Mouse (Mus musculus): ENCODE measurements around the gene Olfr1196. TPM values are rescaled to one million over a fixed set of nuclear protein-coding genes. Genes with fewer than 3 reads are reported as not detected.

The Olfr1196 gene
- total RNA-seq, 1 experiment = 0.09 TPM

DNA sequence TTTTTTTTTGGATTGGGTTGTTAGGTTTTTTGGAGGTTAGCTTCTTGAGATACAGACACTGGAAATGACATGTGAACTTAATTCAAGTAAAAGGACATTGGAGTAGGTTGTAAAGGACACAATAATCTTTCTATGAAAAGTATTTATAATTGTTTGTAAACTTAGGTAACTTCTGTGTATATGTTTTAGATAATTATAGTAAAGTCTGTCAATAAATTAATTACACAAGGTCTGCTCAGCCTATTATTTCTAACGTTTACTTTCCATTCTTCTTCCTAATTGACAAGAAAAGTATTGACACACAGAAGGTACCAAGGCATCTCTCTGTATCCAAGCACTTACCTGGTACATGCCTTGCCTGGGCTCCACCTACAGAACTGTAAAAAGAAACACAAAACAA is 56.2 kb downstream of the Olfr1196 start, which contains the start of gene Olfr1192-ps1:
TSS of gene Olfr1192-ps1 (plus strand) at position 301 of the 400 bp plus-strand sequence.
- Histone ChIP-seq H3K27ac (ENCODE audit: insufficient read depth, low read depth, low read length, poor library complexity, severe bottlenecking) (no peak within 1 kb of the TSS), H3K36me3 (ENCODE audit: control insufficient read depth, insufficient read depth, low read length, poor library complexity, severe bottlenecking) (no peaks in the 10 kb centered on the region), H3K9me3 (ENCODE audit: control insufficient read depth, insufficient read depth, low read depth, low read length) (no peaks in the 10 kb centered on the region), H3K4me1 (ENCODE audit: control insufficient read depth in 2 of 2, insufficient read depth in 2 of 2, low read length in 2 of 2, poor library complexity in 1 of 2) (no peaks in the 10 kb centered on the region), H3K9ac (ENCODE audit: insufficient read depth, low read depth, low read length, poor library complexity, severe bottlenecking) (no peak within 1 kb of the TSS), H3K4me3 (ENCODE audit: insufficient read depth in 1 of 2, low read depth in 1 of 2, low read length in 2 of 2, poor library complexity in 1 of 2, severe bottlenecking in 1 of 2) (no peak within 1 kb of the TSS)
- TF ChIP-seq HCFC1 (IDR thresholded peaks at IDR 0.05; ENCODE audit: borderline replicate concordance, insufficient read depth, low read length) (no peak), ZNF384 (IDR thresholded peaks at IDR 0.05; ENCODE audit: low read depth, low read length) (no peak), MAFK (IDR thresholded peaks at IDR 0.05; ENCODE audit: insufficient read depth, low read depth, low read length) (no peak), ZC3H11A (IDR thresholded peaks at IDR 0.05; ENCODE audit: borderline replicate concordance, low read depth, low read length) (no peak), CHD2 (IDR thresholded peaks at IDR 0.05; ENCODE audit: low read depth, low read length) (no peak)
- no peak for DNase-seq (ENCODE audit: low read depth, low spot score)
- in situ Hi-C loops (cut with MboI; ENCODE audit: low sequenced_read_pairs in 2 of 2, unreplicated experiment in 2 of 2) = no loop called here

Other genes starting within 250 kb of the Olfr1196 start
- not detected in 2 replicates for gene Olfr1183, start 249.7 kb downstream of the Olfr1196 start, total RNA-seq (2012; rRNA removed)
- gene Olfr1184, start 221.0 kb downstream of the Olfr1196 start, total RNA-seq (2012; rRNA removed) = not detected in 2 replicates
- not detected in 2 replicates for gene Olfr1185-ps1, start 211.3 kb downstream of the Olfr1196 start, total RNA-seq (2012; rRNA removed)
- not detected in 2 replicates for gene Olfr1186, start 186.0 kb downstream of the Olfr1196 start, total RNA-seq (2012; rRNA removed)
- gene Olfr1188, start 147.7 kb downstream of the Olfr1196 start, total RNA-seq (2012; rRNA removed) = not detected in 2 replicates
- gene Olfr1189, start 118.1 kb downstream of the Olfr1196 start, total RNA-seq (2012; rRNA removed) = not detected in 2 replicates
- gene Olfr1191-ps1, start 64.1 kb downstream of the Olfr1196 start, total RNA-seq (2012; rRNA removed) = not detected in 2 replicates
- gene Olfr1192-ps1, start 56.1 kb downstream of the Olfr1196 start, total RNA-seq (2012; rRNA removed) = not detected in 2 replicates
- gene Olfr1193, start 29.0 kb downstream of the Olfr1196 start, total RNA-seq (2012; rRNA removed) = not detected in 2 replicates
- not detected in 2 replicates for gene Olfr1195, start 15.4 kb downstream of the Olfr1196 start, total RNA-seq (2012; rRNA removed)
- gene Olfr1197, start 27.8 kb upstream of the Olfr1196 start, total RNA-seq (2012; rRNA removed) = not detected in 2 replicates
- gene Olfr1198, start 46.8 kb upstream of the Olfr1196 start, total RNA-seq (2012; rRNA removed) = not detected in 2 replicates
- not detected in 2 replicates for gene Olfr1199, start 55.9 kb upstream of the Olfr1196 start, total RNA-seq (2012; rRNA removed)
- gene Olfr1200, start 65.9 kb upstream of the Olfr1196 start, total RNA-seq (2012; rRNA removed) = not detected in 2 replicates
- not detected in 2 replicates for gene Olfr1201, start 88.4 kb upstream of the Olfr1196 start, total RNA-seq (2012; rRNA removed)
- gene Olfr1202, start 109.9 kb upstream of the Olfr1196 start, total RNA-seq (2012; rRNA removed) = not detected in 2 replicates
- gene Olfr1205, start 125.1 kb upstream of the Olfr1196 start, total RNA-seq (2012; rRNA removed) = not detected in 2 replicates
- not detected in 2 replicates for gene Olfr1204, start 144.7 kb upstream of the Olfr1196 start, total RNA-seq (2012; rRNA removed)
- not detected in 2 replicates for gene Olfr1206, start 158.6 kb upstream of the Olfr1196 start, total RNA-seq (2012; rRNA removed)
- gene Olfr1208, start 197.7 kb upstream of the Olfr1196 start, total RNA-seq (2012; rRNA removed) = not detected in 2 replicates
- gene Olfr1209, start 210.6 kb upstream of the Olfr1196 start, total RNA-seq (2012; rRNA removed) = not detected in 2 replicates
- gene Olfr1211, start 233.5 kb upstream of the Olfr1196 start, total RNA-seq (2012; rRNA removed) = not detected in 2 replicates
- not detected in 2 replicates for gene Olfr1212, start 249.4 kb upstream of the Olfr1196 start, total RNA-seq (2012; rRNA removed)

All from ES-E14 (cell line).